Mouse (Mus musculus) lung, adult 2 months (tissue): Measurements from ENCODE around the gene Efhc1.

Source experiments
- CTCF ChIP-seq: fragments of 200-500 bp; IDR thresholded peaks from 2 replicates; pipeline ENCODE4 v1.5.1; 2011; ENCODE audit warnings: mild to moderate bottlenecking, low read length, control low read depth; ENCODE audit not compliant: insufficient read depth
- POLR2A ChIP-seq: fragments of 200-500 bp; IDR thresholded peaks from 2 replicates; pipeline ENCODE4 v1.6.1; 2011; ENCODE audit warnings: low read depth, mild to moderate bottlenecking, control low read depth, low read length, borderline replicate concordance; ENCODE audit errors: extremely low read depth

DNA sequence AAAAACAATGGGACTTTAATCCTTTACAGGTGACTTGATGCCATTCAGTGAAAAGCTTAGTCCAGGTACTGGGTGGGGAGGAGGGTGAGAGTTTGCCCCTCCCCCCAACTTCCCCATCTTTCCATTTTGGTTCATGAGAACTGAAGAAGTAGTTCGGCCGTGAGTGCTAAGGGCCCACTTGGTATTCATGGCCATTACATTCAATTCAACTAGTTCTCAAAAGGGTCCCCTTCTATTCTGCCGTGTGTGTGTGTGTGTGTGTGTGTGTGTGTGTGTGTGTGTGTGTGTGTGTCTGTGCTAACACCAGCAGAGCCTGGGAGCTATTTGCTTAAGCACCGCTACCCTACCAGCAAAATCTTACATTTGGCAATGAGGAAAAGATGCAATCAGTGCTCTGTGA, 33.2 kb downstream of the Efhc1 start:
- TF ChIP-seq POLR2A (no peak), CTCF (no peak)
